Mouse (Mus musculus) testis, adult 2 months (tissue): ENCODE measurements around the gene Arhgap35.

Source experiments
- CTCF ChIP-seq: fragments of 200-500 bp; IDR thresholded peaks from 2 replicates; pipeline ENCODE4 v1.5.1; 2012; ENCODE audit warnings: low read depth, mild to moderate bottlenecking, inconsistent platforms, low read length, moderate library complexity; ENCODE audit not compliant: control insufficient read depth, insufficient read depth, insufficient replicate concordance
- POLR2A ChIP-seq: fragments of 200-500 bp; IDR thresholded peaks from 2 replicates; pipeline ENCODE4 v1.6.1; 2012; ENCODE audit warnings: low read depth, mild to moderate bottlenecking, inconsistent platforms, low read length, moderate library complexity; ENCODE audit not compliant: control insufficient read depth

DNA sequence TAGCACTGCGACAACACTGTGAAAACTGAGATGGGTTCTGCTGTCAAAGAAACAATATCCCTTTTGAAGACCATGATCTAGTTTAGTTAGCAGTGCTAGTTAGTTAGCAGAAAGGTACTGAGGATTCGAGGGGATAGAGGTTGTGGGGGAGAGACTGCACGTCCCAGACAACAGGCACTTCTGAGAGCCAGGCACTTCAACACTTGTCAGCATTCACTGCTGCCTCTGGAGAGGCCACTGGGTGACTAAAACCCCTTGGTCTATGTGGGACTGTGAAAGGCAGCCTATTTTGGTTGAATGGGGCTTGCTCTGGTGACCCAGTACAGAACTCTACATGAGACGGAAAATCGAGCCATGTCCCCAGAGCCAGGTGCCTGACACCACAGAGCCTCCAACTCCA, 97.6 kb downstream of the Arhgap35 start:
- TF ChIP-seq CTCF (no peak), POLR2A (no peak)
